Mouse (Mus musculus) liver, embryonic 12.5 days (tissue): Measurements from ENCODE around the gene Rps26. TPM values are rescaled to one million over a fixed set of nuclear protein-coding genes. Genes with fewer than 3 reads are reported as not detected.
A peak's percentile ranks its signal among the peaks of the same experiment; 100 is the strongest.
"Not testable (repeated sequence)": the region's sequence is repeated elsewhere in the genome, so short reads cannot be mapped to it uniquely, and the experiment has no call there.

Source experiments
- ATAC-seq: fragments of 200-750 bp; cut with Nextera tagmentation; 2 replicates; pipeline ENCODE4 v1.8.0; 2017; ENCODE audit warnings: moderate number of reproducible peaks, mild to moderate bottlenecking, moderate library complexity
- H3K27ac ChIP-seq: fragments of 300-500 bp; sonication (generic); 2 replicates; pipeline ENCODE4 v1.5.1; 2016; ENCODE audit warnings: mild to moderate bottlenecking
- H3K27me3 ChIP-seq: fragments of 300-500 bp; sonication (generic); replicated peaks from 2 replicates; pipeline ENCODE4 v1.6.1; 2016; ENCODE audit warnings: mild to moderate bottlenecking, moderate library complexity
- H3K36me3 ChIP-seq: fragments of 300-500 bp; sonication (generic); 2 replicates; pipeline ENCODE4 v1.6.1; 2016; ENCODE audit warnings: mild to moderate bottlenecking, moderate library complexity
- H3K4me1 ChIP-seq: fragments of 300-500 bp; sonication (generic); 2 replicates; pipeline ENCODE4 v1.6.1; 2016
- H3K4me2 ChIP-seq: fragments of 300-500 bp; sonication (generic); 2 replicates; pipeline ENCODE4 v1.6.1; 2016; ENCODE audit warnings: mild to moderate bottlenecking, moderate library complexity
- H3K4me3 ChIP-seq: fragments of 300-500 bp; sonication (generic); 2 replicates; pipeline ENCODE4 v1.5.1; 2016; ENCODE audit warnings: mild to moderate bottlenecking, moderate library complexity
- H3K9ac ChIP-seq: fragments of 300-500 bp; sonication (generic); 2 replicates; pipeline ENCODE4 v1.6.1; 2016; ENCODE audit warnings: mild to moderate bottlenecking, moderate library complexity
- H3K9me3 ChIP-seq: fragments of 300-500 bp; sonication (generic); replicated peaks from 2 replicates; pipeline ENCODE4 v1.6.1; 2016; ENCODE audit warnings: mild to moderate bottlenecking, moderate library complexity
- WGBS: fragments of 180-500 bp; shearing (Covaris S2); methylation state at CpG from one replicate; pipeline ENCODE4 v1.1.7; 2016; ENCODE audit not compliant: insufficient replicate concordance; 5-methylcytosine and 5-hydroxymethylcytosine counted together
- polyA plus RNA-seq: library from polyadenylated mRNA; unstranded; fragments of >200 nt; fragmentation: Nextera tagmentation; extraction: Ambion mirVana; gene quantifications from 2 replicates; pipeline ENCODE4 v1.2.1, GENCODE M21; 2016

Gene Rps26
- polyA plus RNA-seq, 1 experiment from 2014 or later = 561 TPM

DNA sequence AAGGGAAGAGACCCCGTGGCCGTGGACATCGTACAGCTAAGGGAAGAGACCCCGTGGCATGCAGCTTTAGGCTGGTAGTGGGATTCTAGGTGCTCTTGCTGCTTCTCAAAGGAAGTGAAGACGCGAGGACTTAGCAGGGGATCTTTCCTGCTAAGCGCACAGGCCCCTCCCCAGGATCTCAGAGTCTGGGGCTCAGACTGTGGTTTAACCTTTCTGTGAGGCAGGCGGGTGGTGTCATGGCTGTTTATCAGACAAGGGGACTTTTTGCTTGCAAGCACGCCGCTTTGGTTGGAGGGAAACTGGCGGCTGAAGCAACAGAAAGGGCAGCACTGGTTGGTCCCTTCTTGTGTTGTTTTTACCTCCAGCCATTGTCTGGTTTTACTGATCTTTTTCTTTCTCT, 10.5 kb upstream of the Rps26 start:
- ATAC-seq = no peak
- Histone ChIP-seq H3K27ac (no peak overlapping the region), H3K4me3 (no peak overlapping the region), H3K9ac (peak overlapping the region; percentile 33; the same call in 1 of the 2 replicates), H3K9me3 (no peaks in the 10 kb centered on the region), H3K4me2 (peak overlapping the region; percentile 44), H3K36me3 (no peaks in the 10 kb centered on the region), H3K4me1 (peaks cover 28% of the 10 kb centered on the region), H3K27me3 (peaks cover 64% of the 10 kb centered on the region)
- 8% methylated on average over 11 of the region's 11 CpGs for WGBS

DNA sequence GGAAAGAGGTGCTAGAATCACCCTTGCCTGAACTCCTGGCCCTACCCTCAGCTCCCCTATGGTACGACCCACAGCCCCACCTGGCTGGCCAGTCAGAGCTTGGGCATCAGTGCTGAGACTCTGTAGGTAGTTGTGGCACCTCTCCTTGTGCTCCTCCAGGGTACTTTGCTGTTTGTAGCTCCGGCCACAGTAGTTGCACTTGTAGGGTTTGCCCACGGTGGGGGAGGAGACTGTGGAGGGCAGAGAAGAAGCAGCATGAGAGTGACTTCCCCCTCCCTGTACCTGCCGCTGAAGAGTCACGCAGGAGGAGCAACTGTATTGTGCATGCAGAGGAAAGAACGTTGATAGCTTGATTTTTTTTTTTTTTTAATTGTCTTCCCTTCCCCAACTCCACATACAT, 10.0 kb upstream of the Rps26 start:
- H3K4me2 ChIP-seq = peak overlapping the region; percentile 44; the same call in 1 of the 2 replicates
- H3K9ac ChIP-seq = no peak overlapping the region
- peaks cover 64% of the 10 kb centered on the region for H3K27me3 ChIP-seq
- H3K4me3 ChIP-seq = no peak overlapping the region
- no peaks in the 10 kb centered on the region for H3K9me3 ChIP-seq
- whole genome bisulfite sequencing = 30% methylated on average over 6 of the region's 6 CpGs
- no peak for ATAC-seq
- H3K36me3 ChIP-seq = no peaks in the 10 kb centered on the region
- no peak overlapping the region for H3K27ac ChIP-seq
- H3K4me1 ChIP-seq = peaks cover 32% of the 10 kb centered on the region

DNA sequence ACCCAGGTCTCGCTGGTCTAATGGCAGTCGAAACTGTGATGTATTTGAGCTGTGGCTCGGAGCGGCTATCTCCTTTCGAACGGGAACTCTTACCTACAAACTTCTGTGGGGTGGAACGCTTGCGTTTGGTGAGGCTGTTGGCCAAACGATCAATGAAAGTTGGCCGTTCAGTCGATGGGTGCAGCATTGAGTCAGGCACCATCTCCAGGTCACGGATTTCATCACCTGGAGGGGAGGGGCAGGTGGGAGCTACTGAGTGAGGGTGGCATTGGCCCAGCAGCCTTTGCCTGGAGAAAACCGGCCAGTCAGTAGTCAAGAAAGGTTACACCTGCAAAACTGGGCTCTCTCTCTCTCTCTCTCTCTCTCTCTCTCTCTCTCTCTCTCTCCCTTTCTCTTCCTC, 9.2 kb upstream of the Rps26 start:
- 76% methylated on average over 13 of the region's 13 CpGs for WGBS
- Histone ChIP-seq H3K4me2 (no peak overlapping the region), H3K9ac (no peak overlapping the region), H3K36me3 (no peaks in the 10 kb centered on the region), H3K4me1 (peaks cover 39% of the 10 kb centered on the region), H3K9me3 (no peaks in the 10 kb centered on the region), H3K27ac (no peak overlapping the region), H3K4me3 (no peak overlapping the region), H3K27me3 (peaks cover 58% of the 10 kb centered on the region)
- ATAC-seq = no peak

GRCm38 (mm10) chr10:128631571-128631970, 5.0 kb upstream of the Rps26 start:
- Histone ChIP-seq H3K4me2 (no peak overlapping the region), H3K4me3 (no peak overlapping the region), H3K4me1 (peaks cover 67% of the 10 kb centered on the region), H3K9me3 (no peaks in the 10 kb centered on the region), H3K27ac (no peak overlapping the region), H3K9ac (no peak overlapping the region), H3K27me3 (peaks cover 45% of the 10 kb centered on the region), H3K36me3 (no peaks in the 10 kb centered on the region)
- no peak for ATAC-seq
- 31% methylated on average over 6 of the region's 6 CpGs for WGBS

DNA sequence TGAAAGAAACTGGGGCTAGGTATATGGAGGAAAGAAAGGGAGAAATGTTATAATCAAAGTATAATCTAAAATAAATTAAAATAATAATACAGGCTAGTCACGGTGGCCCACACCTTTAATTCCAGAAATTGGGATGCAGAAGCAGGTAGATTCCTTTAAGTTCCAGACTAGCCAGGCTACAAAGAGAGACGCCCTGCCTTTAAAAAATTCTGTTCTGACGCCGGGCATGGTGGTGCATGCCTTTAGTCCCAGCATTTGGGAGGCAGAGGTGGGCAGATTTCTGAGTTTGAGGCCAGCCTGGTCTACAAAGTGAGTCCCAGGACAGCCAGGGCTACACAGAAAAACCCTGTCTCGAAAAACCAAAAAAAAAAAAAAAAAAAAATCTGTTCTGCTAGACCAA, 3.8 kb upstream of the Rps26 start:
- peaks cover 69% of the 10 kb centered on the region for H3K4me1 ChIP-seq
- not testable (repeated sequence) for H3K9ac ChIP-seq, H3K4me2 ChIP-seq, H3K27ac ChIP-seq, H3K36me3 ChIP-seq, H3K4me3 ChIP-seq, H3K9me3 ChIP-seq, ATAC-seq
- 74% methylated on average over 4 of the region's 5 CpGs for WGBS
- peaks cover 33% of the 10 kb centered on the region for H3K27me3 ChIP-seq

DNA sequence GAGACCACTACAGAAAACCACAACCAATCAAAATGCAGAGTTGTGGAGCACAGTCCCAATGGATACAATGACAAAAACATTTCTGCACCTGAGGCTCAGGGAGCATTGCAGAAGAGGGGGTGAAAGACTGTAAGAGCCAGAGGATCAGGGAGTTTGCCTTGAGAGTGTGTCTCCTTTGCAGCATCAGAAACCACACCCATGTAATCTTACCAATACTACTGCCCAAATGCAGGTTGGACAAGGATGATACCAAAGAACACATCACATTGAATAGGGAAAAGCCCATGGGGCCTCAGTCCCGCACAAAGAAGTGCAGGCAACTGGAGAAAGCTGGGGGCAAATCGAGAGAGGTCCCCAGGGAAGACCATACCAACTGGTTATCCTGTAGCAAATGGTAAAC, 3.2 kb upstream of the Rps26 start:
- peak overlapping the region; percentile 50 for H3K4me2 ChIP-seq
- no peak overlapping the region for H3K9ac ChIP-seq
- peak overlapping the region; percentile 45; the same call in 1 of the 2 replicates for H3K27ac ChIP-seq
- H3K36me3 ChIP-seq = peaks cover 10% of the 10 kb centered on the region
- no peak overlapping the region; the same call in 1 of the 2 replicates for H3K4me3 ChIP-seq
- WGBS = 39% methylated on average over 2 of the region's 2 CpGs
- peaks cover 75% of the 10 kb centered on the region for H3K4me1 ChIP-seq
- H3K9me3 ChIP-seq = no peaks in the 10 kb centered on the region
- peaks cover 29% of the 10 kb centered on the region for H3K27me3 ChIP-seq
- peak; percentile 60 for ATAC-seq

- H3K9ac ChIP-seq = no peak overlapping the region
- H3K27ac ChIP-seq = peak overlapping the region; percentile 10; the same call in 1 of the 2 replicates
- H3K4me1 ChIP-seq = peaks cover 72% of the 10 kb centered on the region
- peak; percentile 33 for ATAC-seq
- 63% methylated on average over 10 of the region's 10 CpGs for WGBS
- H3K4me3 ChIP-seq = no peak overlapping the region
- H3K4me2 ChIP-seq = no peak overlapping the region; the same call in 1 of the 2 replicates
- no peaks in the 10 kb centered on the region for H3K9me3 ChIP-seq
- peaks cover 11% of the 10 kb centered on the region for H3K27me3 ChIP-seq
- peaks cover 31% of the 10 kb centered on the region for H3K36me3 ChIP-seq
Observed at GRCm38 (mm10) chr10:128627398-128628317, 1.1 kb upstream of the Rps26 start.

GRCm38 (mm10) chr10:128625287-128625894, 1.2 kb downstream of the Rps26 start:
- 13% methylated on average over 7 of the region's 7 CpGs for WGBS
- peak overlapping the region; percentile 87 for H3K4me2 ChIP-seq
- no peaks in the 10 kb centered on the region for H3K27me3 ChIP-seq
- H3K27ac ChIP-seq = peak overlapping the region; percentile 85
- no peaks in the 10 kb centered on the region for H3K9me3 ChIP-seq
- peak overlapping the region; percentile 94 for H3K4me3 ChIP-seq
- H3K9ac ChIP-seq = peak overlapping the region; percentile 91
- peaks cover 32% of the 10 kb centered on the region for H3K36me3 ChIP-seq
- ATAC-seq = peak; percentile 59
- peaks cover 53% of the 10 kb centered on the region for H3K4me1 ChIP-seq

DNA sequence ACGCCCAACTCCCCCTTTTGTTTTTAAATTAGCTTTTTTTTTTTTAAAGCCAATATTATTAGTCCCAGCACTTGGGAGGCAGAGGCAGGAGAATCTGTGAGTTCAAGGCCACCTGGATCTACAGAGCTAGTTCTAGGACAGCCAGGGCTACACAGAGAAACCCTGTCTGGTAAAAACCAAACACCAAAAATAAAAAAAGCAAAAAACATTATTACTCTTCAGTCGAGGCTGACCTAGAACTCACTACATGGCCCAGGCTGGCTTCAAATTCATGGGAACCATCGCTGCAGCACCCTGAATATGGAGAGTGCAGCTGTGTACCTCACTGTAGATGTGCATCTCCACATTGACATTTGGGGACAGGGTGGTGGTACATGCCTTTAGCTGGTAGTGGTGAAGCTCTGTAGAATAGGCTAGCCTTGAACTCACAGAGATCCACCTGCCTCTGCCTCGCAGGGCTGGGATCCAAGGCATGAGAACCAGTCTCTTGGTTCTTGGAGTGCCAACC, 3.4 kb downstream of the Rps26 start:
- ATAC-seq, H3K4me2 ChIP-seq, H3K27ac ChIP-seq, H3K4me3 ChIP-seq, H3K27me3 ChIP-seq, H3K9me3 ChIP-seq, H3K9ac ChIP-seq: not testable (repeated sequence)
- peaks cover 32% of the 10 kb centered on the region for H3K4me1 ChIP-seq
- WGBS = 70% methylated on average over 4 of the region's 4 CpGs
- peaks cover 32% of the 10 kb centered on the region for H3K36me3 ChIP-seq

GRCm38 (mm10) chr10:128622702-128623101, 3.8 kb downstream of the Rps26 start:
- no peaks in the 10 kb centered on the region for H3K9me3 ChIP-seq
- peaks cover 27% of the 10 kb centered on the region for H3K4me1 ChIP-seq
- 67% methylated on average over 4 of the region's 4 CpGs for WGBS
- H3K36me3 ChIP-seq = peaks cover 32% of the 10 kb centered on the region
- no peak overlapping the region for H3K9ac ChIP-seq
- H3K27ac ChIP-seq = no peak overlapping the region
- ATAC-seq = no peak
- no peak overlapping the region for H3K4me3 ChIP-seq
- no peaks in the 10 kb centered on the region for H3K27me3 ChIP-seq
- H3K4me2 ChIP-seq = no peak overlapping the region

- peaks cover 32% of the 10 kb centered on the region for H3K36me3 ChIP-seq
- no peaks in the 10 kb centered on the region for H3K27me3 ChIP-seq
- no peaks in the 10 kb centered on the region for H3K9me3 ChIP-seq
- WGBS = 59% methylated on average over 3 of the region's 3 CpGs
- no peak overlapping the region for H3K27ac ChIP-seq
- no peak overlapping the region for H3K4me3 ChIP-seq
- peaks cover 21% of the 10 kb centered on the region for H3K4me1 ChIP-seq
- no peak overlapping the region for H3K9ac ChIP-seq
- no peak for ATAC-seq
- no peak overlapping the region for H3K4me2 ChIP-seq
Observed at GRCm38 (mm10) chr10:128621986-128622520, 4.5 kb downstream of the Rps26 start.

- Histone ChIP-seq H3K27me3 (no peaks in the 10 kb centered on the region), H3K9ac (no peak overlapping the region), H3K27ac (no peak overlapping the region), H3K4me2 (no peak overlapping the region), H3K4me3 (no peak overlapping the region), H3K36me3 (peaks cover 27% of the 10 kb centered on the region), H3K9me3 (no peaks in the 10 kb centered on the region), H3K4me1 (peaks cover 16% of the 10 kb centered on the region)
- ATAC-seq = no peak
Observed at GRCm38 (mm10) chr10:128620241-128620640, 6.3 kb downstream of the Rps26 start.
